Mouse (Mus musculus) lung, adult 2 months (tissue): ENCODE results near the gene Haus8. TPM values are rescaled to one million over a fixed set of nuclear protein-coding genes. Genes with fewer than 3 reads are reported as not detected.
"Not testable (repeated sequence)": the region's sequence is repeated elsewhere in the genome, so short reads cannot be mapped to it uniquely, and the experiment has no call there.

Source experiments
- DNase-seq: peaks from one replicate; pipeline ENCODE4 v3.0.0; 2022
- H3K4me1 ChIP-seq: fragments of 200-500 bp; 2 replicates; pipeline ENCODE4 v1.6.1; 2011; ENCODE audit warnings: low read length; ENCODE audit not compliant: control insufficient read depth, insufficient read depth
- H3K4me3 ChIP-seq: fragments of 200-500 bp; replicated peaks from 2 replicates; pipeline ENCODE3; 2011; ENCODE audit warnings: low read depth, mild to moderate bottlenecking, control low read depth, low read length; ENCODE audit errors: extremely low read depth
- CTCF ChIP-seq: fragments of 200-500 bp; IDR thresholded peaks from 2 replicates; pipeline ENCODE4 v1.5.1; 2011; ENCODE audit warnings: mild to moderate bottlenecking, low read length, control low read depth; ENCODE audit not compliant: insufficient read depth
- POLR2A ChIP-seq: fragments of 200-500 bp; IDR thresholded peaks from 2 replicates; pipeline ENCODE4 v1.6.1; 2011; ENCODE audit warnings: low read depth, mild to moderate bottlenecking, control low read depth, low read length, borderline replicate concordance; ENCODE audit errors: extremely low read depth
- WGBS: fragments of 180-500 bp; shearing (Covaris S2); methylation state at CpG from one replicate; pipeline ENCODE4 v1.1.7; 2018; 5-methylcytosine and 5-hydroxymethylcytosine counted together
- polyA plus RNA-seq: library from polyadenylated mRNA; depleted of rRNA; stranded (reverse); fragments of >200 nt; gene quantifications from 2 replicates; pipeline ENCODE4 v1.2.3, GENCODE M21; 2012; rRNA removed

Gene Haus8
- 6.4 and 9.8 TPM in 2 replicates for polyA plus RNA-seq

GRCm38 (mm10) chr8:71272286-71273150 is at the start of gene Haus8, which contains the start of gene Myo9b:
TSS of gene Haus8 (minus strand) at chr8:71272934.
TSS of gene Myo9b (plus strand) at chr8:71272714.
- Histone ChIP-seq H3K4me3 (peak within 1 kb of the TSS; percentile 77), H3K4me1 (peaks cover 7% of the 10 kb centered on the region; the same call in 1 of the 2 replicates)
- WGBS, result 1% methylated on average over 84 of the region's 84 CpGs
- peak; percentile 98 for DNase-seq
- peak; percentile 69; the same call in 1 of the 2 replicates for TF ChIP-seq POLR2A
- 0 out of 2 replicates have a peak, but pooled peaks have one; percentile 11 for TF ChIP-seq CTCF

DNA sequence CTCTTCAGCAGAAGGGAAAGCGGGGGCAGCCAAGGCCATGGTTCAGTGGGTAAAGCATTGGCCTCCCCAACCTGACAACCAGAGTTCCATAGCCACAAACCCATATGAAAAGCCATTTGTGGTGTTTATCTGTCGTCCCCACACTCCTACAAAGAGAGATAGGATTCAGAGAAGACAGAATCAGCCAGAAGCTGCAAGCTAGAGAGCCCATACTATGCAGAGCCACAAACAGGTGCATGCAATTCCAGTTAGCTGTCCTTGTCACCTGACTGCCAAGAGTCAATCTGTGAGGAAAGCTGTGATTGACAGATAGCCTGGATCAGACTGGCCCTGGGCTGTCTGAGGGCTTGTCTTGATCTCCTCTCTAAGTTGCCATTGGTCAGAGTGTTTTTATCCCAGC is 47.0 kb upstream of the Haus8 start:
- not testable (repeated sequence) for H3K4me1 ChIP-seq

DNA sequence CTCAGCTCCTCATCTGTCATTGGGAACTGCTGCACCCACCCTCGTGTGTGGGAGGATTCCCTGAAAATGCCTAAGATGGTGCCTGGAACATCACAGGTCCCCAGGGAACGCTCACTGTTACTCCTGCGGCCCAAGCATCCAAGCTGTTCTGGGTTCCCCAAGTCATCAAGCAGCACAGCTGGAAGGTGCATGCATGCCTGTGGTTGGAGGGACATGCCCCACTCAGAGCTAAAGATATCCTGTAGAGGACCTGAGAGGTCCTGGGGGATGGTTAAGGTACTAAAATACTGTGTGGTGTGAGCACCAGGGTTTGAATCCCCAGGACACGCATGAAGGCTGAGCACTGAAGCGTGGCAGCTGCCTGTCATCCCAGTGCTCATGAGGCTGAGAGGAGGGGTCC is 45.9 kb upstream of the Haus8 start:
- DNase-seq, H3K4me1 ChIP-seq, H3K4me3 ChIP-seq: not testable (repeated sequence)
- WGBS, result 83% methylated on average over 5 of the region's 5 CpGs

More for the DNA sequence above, 47.0 kb upstream of the Haus8 start:
- DNase-seq, H3K4me3 ChIP-seq: not testable (repeated sequence)
- 91% methylated on average over 2 of the region's 2 CpGs for WGBS

GRCm38 (mm10) chr8:71316486-71317031 is 43.8 kb upstream of the Haus8 start:
- H3K4me1 ChIP-seq, result peaks cover 13% of the 10 kb centered on the region
- no peak for TF ChIP-seq POLR2A
- no peak for TF ChIP-seq CTCF
- no peak for DNase-seq
- no peak overlapping the region for H3K4me3 ChIP-seq

DNA sequence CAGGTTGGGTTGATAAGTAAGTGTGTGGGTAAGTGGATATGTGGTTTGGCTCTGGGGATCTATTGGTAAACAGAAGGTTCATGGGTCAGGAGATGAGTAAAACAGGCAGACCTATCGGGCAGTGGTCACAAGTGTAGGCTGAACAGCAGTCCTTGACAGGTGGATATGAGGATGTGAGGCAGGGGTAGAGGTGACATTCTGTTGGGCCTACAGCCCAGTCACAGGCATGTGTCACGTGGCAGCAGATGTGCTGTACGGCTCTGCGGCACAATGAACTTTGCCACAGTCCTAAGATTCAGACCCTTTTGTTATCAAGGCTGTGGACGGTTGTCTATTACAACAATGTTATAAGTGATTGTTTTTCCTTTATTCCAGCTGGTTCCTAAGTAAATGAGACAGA is 43.2 kb upstream of the Haus8 start:
- WGBS, result 85% methylated on average over 5 of the region's 5 CpGs
- DNase-seq, result no peak

GRCm38 (mm10) chr8:71313951-71314350 is 41.2 kb upstream of the Haus8 start:
- no peak for DNase-seq
- Histone ChIP-seq H3K4me1 (peaks cover 17% of the 10 kb centered on the region), H3K4me3 (no peak overlapping the region)
- WGBS, result 88% methylated on average over 2 of the region's 2 CpGs
- TF ChIP-seq POLR2A (no peak), CTCF (no peak)

More for the DNA sequence above, 43.2 kb upstream of the Haus8 start:
- no peak overlapping the region for H3K4me3 ChIP-seq
- TF ChIP-seq CTCF (no peak), POLR2A (no peak)
- peaks cover 13% of the 10 kb centered on the region for H3K4me1 ChIP-seq

- peaks cover 19% of the 10 kb centered on the region for H3K4me1 ChIP-seq
- no peak for DNase-seq
- H3K4me3 ChIP-seq, result no peak overlapping the region
- TF ChIP-seq POLR2A (no peak), CTCF (no peak)
- WGBS, result 33% methylated on average over 1 of the region's 1 CpGs
These were observed 40.0 kb upstream of the Haus8 start for GRCm38 (mm10) chr8:71312700-71313099.

GRCm38 (mm10) chr8:71310446-71310845 is 37.7 kb upstream of the Haus8 start:
- 49% methylated on average over 6 of the region's 6 CpGs for WGBS
- TF ChIP-seq POLR2A, result no peak
- no peak for TF ChIP-seq CTCF
- H3K4me1 ChIP-seq, result peaks cover 16% of the 10 kb centered on the region
- H3K4me3 ChIP-seq, result no peak overlapping the region
- DNase-seq, result no peak

DNA sequence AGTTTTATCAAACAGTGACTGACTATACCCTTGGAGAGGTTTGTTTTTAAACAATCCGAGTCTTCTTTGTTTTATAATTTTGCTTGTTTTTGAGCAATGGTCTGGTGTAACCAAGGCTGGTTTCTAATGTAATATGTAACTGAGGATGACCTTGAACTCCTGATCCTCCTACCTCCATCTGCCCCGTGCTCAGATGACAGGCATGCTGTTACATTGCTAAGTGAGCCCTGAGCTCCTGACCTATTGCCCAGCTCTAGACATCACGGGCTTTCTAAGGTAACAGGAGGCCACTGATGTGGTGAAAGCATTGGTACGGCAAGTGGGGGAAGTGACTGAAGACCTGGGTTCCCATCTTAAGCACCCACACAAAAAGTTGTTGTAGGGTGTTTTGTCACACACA is 35.2 kb upstream of the Haus8 start:
- H3K4me3 ChIP-seq, result no peak overlapping the region
- DNase-seq, result no peak
- no peak for TF ChIP-seq CTCF
- TF ChIP-seq POLR2A, result no peak
- WGBS, result 76% methylated on average over 4 of the region's 4 CpGs
- H3K4me1 ChIP-seq, result peaks cover 13% of the 10 kb centered on the region

GRCm38 (mm10) chr8:71307371-71307770 is 34.6 kb upstream of the Haus8 start:
- TF ChIP-seq CTCF, result no peak
- TF ChIP-seq POLR2A, result no peak
- H3K4me1 ChIP-seq, result peaks cover 9% of the 10 kb centered on the region
- no peak overlapping the region for H3K4me3 ChIP-seq
- DNase-seq, result no peak
- WGBS, result 45% methylated on average over 1 of the region's 1 CpGs
